Mouse (Mus musculus) embryonic facial prominence, embryonic 10.5 days (tissue): ENCODE data around the gene Aim2. TPM values are rescaled to one million over a fixed set of nuclear protein-coding genes. Genes with fewer than 3 reads are reported as not detected.

Experiments used
- DNase-seq: peaks from one replicate; pipeline ENCODE4 v3.0.0-alpha.2; 2017; ENCODE audit warnings: low spot score
- H3K27ac ChIP-seq: fragments of 300-500 bp; sonication (generic); replicated peaks from 2 replicates; pipeline ENCODE4 v1.5.1; 2016; ENCODE audit warnings: mild to moderate bottlenecking
- H3K27me3 ChIP-seq: fragments of 300-500 bp; sonication (generic); replicated peaks from 2 replicates; pipeline ENCODE4 v1.6.1; 2016; ENCODE audit warnings: low read depth, mild to moderate bottlenecking; ENCODE audit not compliant: poor library complexity, severe bottlenecking
- H3K36me3 ChIP-seq: fragments of 300-500 bp; sonication (generic); replicated peaks from 2 replicates; pipeline ENCODE4 v1.6.1; 2016; ENCODE audit warnings: mild to moderate bottlenecking, moderate library complexity
- H3K4me1 ChIP-seq: fragments of 300-500 bp; sonication (generic); 2 replicates; pipeline ENCODE4 v1.6.1; 2016
- H3K4me3 ChIP-seq: fragments of 300-500 bp; sonication (generic); 2 replicates; pipeline ENCODE4 v1.5.1; 2016; ENCODE audit warnings: mild to moderate bottlenecking, moderate library complexity
- H3K9me3 ChIP-seq: fragments of 300-500 bp; sonication (generic); 2 replicates; pipeline ENCODE4 v1.6.1; 2016; ENCODE audit warnings: mild to moderate bottlenecking
- WGBS: fragments of 180-500 bp; shearing (Covaris S2); methylation state at CpG from one replicate; pipeline ENCODE4 v1.1.7; 2016; 5-methylcytosine and 5-hydroxymethylcytosine counted together
- polyA plus RNA-seq: library from polyadenylated mRNA; unstranded; fragments of >200 nt; fragmentation: Nextera tagmentation; extraction: Ambion mirVana; gene quantifications from 2 replicates; pipeline ENCODE4 v1.2.1, GENCODE M21; 2016

The Aim2 gene
- polyA plus RNA-seq, 1 experiment from 2014 or later: 3.9 TPM

- peaks cover 17% of the 10 kb centered on the region for H3K4me1 ChIP-seq
- no peak overlapping the region for H3K27ac ChIP-seq
- peaks cover 40% of the 10 kb centered on the region for H3K27me3 ChIP-seq
- H3K4me3 ChIP-seq: no peak overlapping the region
- no peaks in the 10 kb centered on the region for H3K36me3 ChIP-seq
- WGBS: 81% methylated on average over 6 of the region's 6 CpGs
- H3K9me3 ChIP-seq: no peaks in the 10 kb centered on the region
- no peak for DNase-seq
Measured at GRCm38 (mm10) chr1:173371586-173371985, 20.9 kb downstream of the Aim2 start.

- H3K36me3 ChIP-seq: no peaks in the 10 kb centered on the region
- 89% methylated on average over 7 of the region's 7 CpGs for WGBS
- no peaks in the 10 kb centered on the region for H3K9me3 ChIP-seq
- H3K27me3 ChIP-seq: peaks cover 16% of the 10 kb centered on the region
- no peak overlapping the region for H3K27ac ChIP-seq
- no peak for DNase-seq
- no peaks in the 10 kb centered on the region for H3K4me1 ChIP-seq
- H3K4me3 ChIP-seq: no peak overlapping the region
Measured at GRCm38 (mm10) chr1:173374020-173374419, 23.3 kb downstream of the Aim2 start.

GRCm38 (mm10) chr1:173377380-173378112, 26.9 kb downstream of the Aim2 start:
- Histone ChIP-seq H3K9me3 (no peaks in the 10 kb centered on the region), H3K27me3 (no peaks in the 10 kb centered on the region), H3K4me1 (no peaks in the 10 kb centered on the region), H3K36me3 (no peaks in the 10 kb centered on the region), H3K4me3 (no peak overlapping the region), H3K27ac (no peak overlapping the region)
- DNase-seq: peak; percentile 55
- 34% methylated on average over 13 of the region's 13 CpGs for WGBS

- Histone ChIP-seq H3K27ac (no peak overlapping the region), H3K27me3 (no peaks in the 10 kb centered on the region), H3K9me3 (no peaks in the 10 kb centered on the region), H3K4me3 (no peak overlapping the region), H3K36me3 (no peaks in the 10 kb centered on the region), H3K4me1 (no peaks in the 10 kb centered on the region)
- no peak for DNase-seq
- WGBS: 87% methylated on average over 6 of the region's 6 CpGs
Measured at GRCm38 (mm10) chr1:173381436-173381835, 30.8 kb downstream of the Aim2 start.

- Histone ChIP-seq H3K36me3 (no peaks in the 10 kb centered on the region), H3K27me3 (no peaks in the 10 kb centered on the region), H3K4me1 (peaks cover 15% of the 10 kb centered on the region), H3K27ac (no peak overlapping the region), H3K9me3 (no peaks in the 10 kb centered on the region), H3K4me3 (peak overlapping the region; percentile 45)
- WGBS: 6% methylated on average over 3 of the region's 3 CpGs
- peak; percentile 8 for DNase-seq
Measured at GRCm38 (mm10) chr1:173389431-173389830, 38.8 kb downstream of the Aim2 start.

GRCm38 (mm10) chr1:173389901-173390401, 39.3 kb downstream of the Aim2 start:
- peak; percentile 71 for DNase-seq
- 2% methylated on average over 13 of the region's 13 CpGs for WGBS
- Histone ChIP-seq H3K27me3 (no peaks in the 10 kb centered on the region), H3K4me1 (peaks cover 15% of the 10 kb centered on the region), H3K36me3 (no peaks in the 10 kb centered on the region), H3K9me3 (no peaks in the 10 kb centered on the region), H3K4me3 (peak overlapping the region; percentile 45), H3K27ac (peak overlapping the region; percentile 49; the same call in 1 of the 2 replicates)

- H3K27ac ChIP-seq: no peak overlapping the region
- peaks cover 15% of the 10 kb centered on the region for H3K4me1 ChIP-seq
- 88% methylated on average over 6 of the region's 6 CpGs for WGBS
- H3K36me3 ChIP-seq: no peaks in the 10 kb centered on the region
- no peak for DNase-seq
- H3K4me3 ChIP-seq: no peak overlapping the region
- no peaks in the 10 kb centered on the region for H3K27me3 ChIP-seq
- H3K9me3 ChIP-seq: no peaks in the 10 kb centered on the region
Measured at GRCm38 (mm10) chr1:173391754-173392153, 41.1 kb downstream of the Aim2 start.

GRCm38 (mm10) chr1:173398323-173398970, 47.8 kb downstream of the Aim2 start:
- no peaks in the 10 kb centered on the region for H3K4me1 ChIP-seq
- H3K9me3 ChIP-seq: no peaks in the 10 kb centered on the region
- WGBS: 35% methylated on average over 3 of the region's 3 CpGs
- no peak overlapping the region for H3K4me3 ChIP-seq
- H3K36me3 ChIP-seq: no peaks in the 10 kb centered on the region
- peak; percentile 64 for DNase-seq
- no peak overlapping the region for H3K27ac ChIP-seq
- H3K27me3 ChIP-seq: no peaks in the 10 kb centered on the region

GRCm38 (mm10) chr1:173404696-173405309, 54.1 kb downstream of the Aim2 start:
- no peaks in the 10 kb centered on the region for H3K27me3 ChIP-seq
- H3K4me3 ChIP-seq: no peak overlapping the region
- no peak for DNase-seq
- H3K36me3 ChIP-seq: no peaks in the 10 kb centered on the region
- WGBS: 85% methylated on average over 5 of the region's 5 CpGs
- H3K9me3 ChIP-seq: no peaks in the 10 kb centered on the region
- H3K27ac ChIP-seq: no peak overlapping the region
- no peaks in the 10 kb centered on the region for H3K4me1 ChIP-seq

GRCm38 (mm10) chr1:173409066-173409465, 58.4 kb downstream of the Aim2 start:
- no peak for DNase-seq
- no peaks in the 10 kb centered on the region for H3K27me3 ChIP-seq
- H3K9me3 ChIP-seq: no peaks in the 10 kb centered on the region
- H3K27ac ChIP-seq: no peak overlapping the region
- H3K36me3 ChIP-seq: no peaks in the 10 kb centered on the region
- no peaks in the 10 kb centered on the region for H3K4me1 ChIP-seq
- H3K4me3 ChIP-seq: no peak overlapping the region

- no peak overlapping the region for H3K27ac ChIP-seq
- WGBS: 90% methylated on average over 4 of the region's 4 CpGs
- H3K36me3 ChIP-seq: no peaks in the 10 kb centered on the region
- H3K4me1 ChIP-seq: no peaks in the 10 kb centered on the region
- no peaks in the 10 kb centered on the region for H3K9me3 ChIP-seq
- no peak for DNase-seq
- no peaks in the 10 kb centered on the region for H3K27me3 ChIP-seq
- H3K4me3 ChIP-seq: no peak overlapping the region
Measured at GRCm38 (mm10) chr1:173411863-173412262, 61.2 kb downstream of the Aim2 start.

- Histone ChIP-seq H3K36me3 (no peaks in the 10 kb centered on the region), H3K27me3 (no peaks in the 10 kb centered on the region), H3K4me1 (no peaks in the 10 kb centered on the region), H3K9me3 (no peaks in the 10 kb centered on the region), H3K4me3 (no peak overlapping the region), H3K27ac (no peak overlapping the region)
- WGBS: 84% methylated on average over 3 of the region's 3 CpGs
- DNase-seq: no peak
Measured at GRCm38 (mm10) chr1:173414631-173415030, 64.0 kb downstream of the Aim2 start.

GRCm38 (mm10) chr1:173418516-173418915, 67.8 kb downstream of the Aim2 start:
- no peak overlapping the region for H3K27ac ChIP-seq
- no peaks in the 10 kb centered on the region for H3K27me3 ChIP-seq
- no peaks in the 10 kb centered on the region for H3K4me1 ChIP-seq
- H3K4me3 ChIP-seq: no peak overlapping the region
- no peak for DNase-seq
- no peaks in the 10 kb centered on the region for H3K9me3 ChIP-seq
- H3K36me3 ChIP-seq: no peaks in the 10 kb centered on the region
- WGBS: 89% methylated on average over 3 of the region's 3 CpGs
